In genomic region chr5:12562204-12562603, GRCm38 (mm10) we compare ENCODE assay signal across 8 mouse cellular contexts.
DNase-seq lines count a peak whose midpoint lies in the region; TF ChIP-seq lines count a peak whose summit lies in the region.

No protein-coding gene starts in this region.

- DNase-seq in CD4-positive helper T cell, adult 2 months (ENCODE audit: low read depth, low spot score), result peak; percentile 16
- DNase-seq in R1 (ENCODE audit: low read depth, low spot score), result peak; percentile 81
- DNase-seq in cerebellum, postnatal 36 days, result peak; percentile 27 to 68
- peak; percentile 16 to 64 for DNase-seq in heart, postnatal 14 days
- peak; percentile 67 for DNase-seq in kidney, postnatal 14 days
- peak; percentile 3 to 29 for DNase-seq in lung, adult 18-20 months
- no peak for DNase-seq in T-cell, adult 2 months (ENCODE audit: low spot score)

- intact Hi-C loops in heart, postnatal 14 days (cut with DNase I), result loop anchor here (1.0 to 5.0 kb wide), 3 partner anchors 835 to 1067 kb away; no protein-coding TSS in a partner anchor

- no peak overlapping the region for H3K27ac ChIP-seq in olfactory bulb, adult 2 months (ENCODE audit: insufficient read depth, low read depth, low read length)

- 0 out of 2 replicates have a peak, but pooled peaks have one; percentile 11 for TF ChIP-seq CTCF in olfactory bulb, adult 2 months (IDR thresholded peaks at IDR 0.05; ENCODE audit: insufficient read depth, low read depth, low read length)

- no peak overlapping the region for H3K4me3 ChIP-seq in olfactory bulb, adult 2 months (ENCODE audit: insufficient read depth, low read depth, low read length)

- no peaks in the 10 kb centered on the region for H3K4me1 ChIP-seq in olfactory bulb, adult 2 months (ENCODE audit: control insufficient read depth, insufficient read depth, low read length)

- no peak for TF ChIP-seq POLR2A in olfactory bulb, adult 2 months (IDR thresholded peaks at IDR 0.05; ENCODE audit: insufficient read depth, low read depth, low read length)

- 36% methylated on average over 5 of the region's 5 CpGs for WGBS in olfactory bulb, adult 2 months
